Mouse (Mus musculus) lung, embryonic 16.5 days (tissue): ENCODE results near the gene Raph1. TPM values are rescaled to one million over a fixed set of nuclear protein-coding genes. Genes with fewer than 3 reads are reported as not detected.

Source experiments
- ATAC-seq: fragments of 200-750 bp; cut with Nextera tagmentation; 2 replicates; pipeline ENCODE4 v1.8.0; 2017; ENCODE audit warnings: low read depth, mild to moderate bottlenecking, moderate library complexity
- H3K27ac ChIP-seq: fragments of 300-500 bp; sonication (generic); 2 replicates; pipeline ENCODE4 v1.5.1; 2014; ENCODE audit warnings: mild to moderate bottlenecking, control low read depth, low read length
- H3K27me3 ChIP-seq: fragments of 300-500 bp; sonication (generic); 2 replicates; pipeline ENCODE4 v1.6.1; 2014; ENCODE audit warnings: low read depth, low read length, mixed read lengths; ENCODE audit not compliant: control insufficient read depth, insufficient read depth
- H3K36me3 ChIP-seq: fragments of 300-500 bp; sonication (generic); 2 replicates; pipeline ENCODE4 v1.6.1; 2014; ENCODE audit warnings: low read length; ENCODE audit not compliant: control insufficient read depth, insufficient read depth
- H3K4me1 ChIP-seq: fragments of 300-500 bp; sonication (generic); replicated peaks from 2 replicates; pipeline ENCODE4 v1.6.1; 2014; ENCODE audit warnings: low read length, mixed read lengths; ENCODE audit not compliant: control insufficient read depth, insufficient read depth
- H3K4me2 ChIP-seq: fragments of 300-500 bp; sonication (generic); 2 replicates; pipeline ENCODE4 v1.6.1; 2014; ENCODE audit warnings: low read depth, low read length, control low read depth
- H3K4me3 ChIP-seq: fragments of 300-500 bp; sonication (generic); 2 replicates; pipeline ENCODE4 v1.5.1; 2014; ENCODE audit warnings: mild to moderate bottlenecking, low read length, control low read depth
- H3K9ac ChIP-seq: fragments of 300-500 bp; sonication (generic); 2 replicates; pipeline ENCODE4 v1.6.1; 2014; ENCODE audit warnings: low read length, control low read depth
- H3K9me3 ChIP-seq: fragments of 300-500 bp; sonication (generic); 2 replicates; pipeline ENCODE4 v1.6.1; 2016; ENCODE audit warnings: low read length; ENCODE audit not compliant: control insufficient read depth
- WGBS: fragments of 180-500 bp; shearing (Covaris S2); extraction: QIAGEN DNeasy Blood & Tissue Kit; methylation state at CpG from one replicate; pipeline ENCODE4 v1.1.7; 2014; 5-methylcytosine and 5-hydroxymethylcytosine counted together
- polyA plus RNA-seq: library from polyadenylated mRNA; unstranded; fragments of >200 nt; fragmentation: Nextera tagmentation; extraction: Ambion mirVana; gene quantifications from 2 replicates; pipeline ENCODE4 v1.2.1, GENCODE M21; 2015

Gene Raph1
- polyA plus RNA-seq = 37.9 and 45.1 TPM in 2 replicates

GRCm38 (mm10) chr1:60566631-60567311 is at the start of gene Raph1:
Gene Raph1 (minus strand): TSS chr1:60567104.
- peaks cover 13% of the 10 kb centered on the region for H3K4me1 ChIP-seq
- H3K4me3 ChIP-seq = peak within 1 kb of the TSS; percentile 80
- no peaks in the 10 kb centered on the region for H3K27me3 ChIP-seq
- WGBS = 1% methylated on average over 56 of the region's 92 CpGs
- ATAC-seq = peak; percentile 99
- peak within 1 kb of the TSS; percentile 96 for H3K27ac ChIP-seq
- H3K9ac ChIP-seq = peak within 1 kb of the TSS; percentile 90
- H3K36me3 ChIP-seq = 0 out of 2 replicates have a peak, but pooled peaks cover 3% of the 10 kb centered on the region
- H3K4me2 ChIP-seq = peak within 1 kb of the TSS; percentile 81
- no peaks in the 10 kb centered on the region for H3K9me3 ChIP-seq

- Histone ChIP-seq H3K4me2 (no peak overlapping the region), H3K9me3 (no peaks in the 10 kb centered on the region), H3K4me3 (no peak overlapping the region), H3K9ac (no peak overlapping the region), H3K27me3 (no peaks in the 10 kb centered on the region), H3K4me1 (no peaks in the 10 kb centered on the region), H3K27ac (no peak overlapping the region), H3K36me3 (no peaks in the 10 kb centered on the region)
- no peak for ATAC-seq
- WGBS = 73% methylated on average over 1 of the region's 1 CpGs
Measured at GRCm38 (mm10) chr1:60615703-60616102, 48.8 kb upstream of the Raph1 start.

- no peak for ATAC-seq
- WGBS = 69% methylated on average over 1 of the region's 1 CpGs
- no peaks in the 10 kb centered on the region for H3K27me3 ChIP-seq
- H3K27ac ChIP-seq = no peak overlapping the region
- H3K9me3 ChIP-seq = no peaks in the 10 kb centered on the region
- no peak overlapping the region for H3K9ac ChIP-seq
- no peak overlapping the region for H3K4me2 ChIP-seq
- 0 out of 2 replicates have a peak, but pooled peaks cover under 1% of the 10 kb centered on the region for H3K4me1 ChIP-seq
- H3K36me3 ChIP-seq = no peaks in the 10 kb centered on the region
- H3K4me3 ChIP-seq = no peak overlapping the region
Measured at GRCm38 (mm10) chr1:60614902-60615301, 48.0 kb upstream of the Raph1 start.

GRCm38 (mm10) chr1:60611968-60612367 is 45.1 kb upstream of the Raph1 start:
- 0 out of 2 replicates have a peak, but pooled peaks cover 3% of the 10 kb centered on the region for H3K4me1 ChIP-seq

GRCm38 (mm10) chr1:60610631-60611030 is 43.7 kb upstream of the Raph1 start:
- H3K4me1 ChIP-seq = 0 out of 2 replicates have a peak, but pooled peaks cover 3% of the 10 kb centered on the region
- 66% methylated on average over 4 of the region's 4 CpGs for WGBS
- H3K27me3 ChIP-seq = no peaks in the 10 kb centered on the region
- H3K36me3 ChIP-seq = no peaks in the 10 kb centered on the region
- no peak overlapping the region for H3K4me2 ChIP-seq
- H3K27ac ChIP-seq = no peak overlapping the region; the same call in 1 of the 2 replicates
- no peak overlapping the region for H3K4me3 ChIP-seq
- ATAC-seq = no peak
- H3K9ac ChIP-seq = no peak overlapping the region
- no peaks in the 10 kb centered on the region for H3K9me3 ChIP-seq

More at GRCm38 (mm10) chr1:60611968-60612367, 45.1 kb upstream of the Raph1 start:
- Histone ChIP-seq H3K9ac (no peak overlapping the region), H3K36me3 (no peaks in the 10 kb centered on the region), H3K27ac (no peak overlapping the region), H3K9me3 (no peaks in the 10 kb centered on the region), H3K4me2 (no peak overlapping the region), H3K4me3 (no peak overlapping the region), H3K27me3 (no peaks in the 10 kb centered on the region)
- WGBS = 69% methylated on average over 3 of the region's 3 CpGs
- ATAC-seq = no peak

GRCm38 (mm10) chr1:60609011-60609775 is 42.3 kb upstream of the Raph1 start:
- H3K4me1 ChIP-seq = 0 out of 2 replicates have a peak, but pooled peaks cover 3% of the 10 kb centered on the region
- H3K27me3 ChIP-seq = no peaks in the 10 kb centered on the region
- H3K4me3 ChIP-seq = no peak overlapping the region
- 46% methylated on average over 8 of the region's 8 CpGs for WGBS
- H3K27ac ChIP-seq = peak overlapping the region; percentile 87
- H3K36me3 ChIP-seq = no peaks in the 10 kb centered on the region
- H3K9me3 ChIP-seq = no peaks in the 10 kb centered on the region
- ATAC-seq = peak; percentile 95
- no peak overlapping the region for H3K4me2 ChIP-seq
- no peak overlapping the region for H3K9ac ChIP-seq

GRCm38 (mm10) chr1:60604481-60605021 is 37.6 kb upstream of the Raph1 start:
- Histone ChIP-seq H3K4me1 (no peaks in the 10 kb centered on the region), H3K9me3 (no peaks in the 10 kb centered on the region), H3K36me3 (no peaks in the 10 kb centered on the region), H3K27me3 (no peaks in the 10 kb centered on the region), H3K9ac (no peak overlapping the region), H3K4me3 (no peak overlapping the region), H3K27ac (no peak overlapping the region), H3K4me2 (no peak overlapping the region)
- WGBS = 81% methylated on average over 3 of the region's 3 CpGs
- no peak for ATAC-seq

- Histone ChIP-seq H3K4me3 (no peak overlapping the region), H3K4me1 (peaks cover 13% of the 10 kb centered on the region), H3K27me3 (no peaks in the 10 kb centered on the region), H3K4me2 (no peak overlapping the region), H3K9ac (no peak overlapping the region), H3K9me3 (no peaks in the 10 kb centered on the region), H3K27ac (no peak overlapping the region), H3K36me3 (no peaks in the 10 kb centered on the region)
- ATAC-seq = no peak
- 81% methylated on average over 6 of the region's 6 CpGs for WGBS
Measured at GRCm38 (mm10) chr1:60600682-60601081, 33.8 kb upstream of the Raph1 start.

- H3K36me3 ChIP-seq = no peaks in the 10 kb centered on the region
- peaks cover 13% of the 10 kb centered on the region for H3K4me1 ChIP-seq
- H3K27ac ChIP-seq = no peak overlapping the region
- H3K4me3 ChIP-seq = no peak overlapping the region
- H3K27me3 ChIP-seq = no peaks in the 10 kb centered on the region
- WGBS = 82% methylated on average over 3 of the region's 3 CpGs
- ATAC-seq = no peak
- no peak overlapping the region for H3K9ac ChIP-seq
- H3K4me2 ChIP-seq = no peak overlapping the region
- H3K9me3 ChIP-seq = no peaks in the 10 kb centered on the region
Measured at GRCm38 (mm10) chr1:60599926-60600325, 33.0 kb upstream of the Raph1 start.
